Mouse (Mus musculus): ENCODE results near the gene 1810030O07Rik.

GRCm38 (mm10) chrX:12644976-12645375 lies 28.5 kb downstream of the 1810030O07Rik start:
- TF ChIP-seq POLR2A (IDR thresholded peaks at IDR 0.05; ENCODE audit: borderline replicate concordance, insufficient read depth, low read length) (no peak), CTCF (IDR thresholded peaks at IDR 0.05; ENCODE audit: borderline replicate concordance, insufficient read depth, low read depth, low read length) (no peak)
